Mouse (Mus musculus): ENCODE measurements around the gene Tle6. TPM values are rescaled to one million over a fixed set of nuclear protein-coding genes. Genes with fewer than 3 reads are reported as not detected.

The Tle6 gene
- total and polyA plus RNA-seq, 3 experiments = 17.5 to 49.5 (median 44.3) TPM

GRCm38 (mm10) chr10:81542727-81543460 lies 58.0 kb downstream of the Tle6 start:
- Histone ChIP-seq H3K36me3 (replicated peaks) (peaks cover 59% of the 10 kb centered on the region), H3K9me3 (replicated peaks) (no peaks in the 10 kb centered on the region), H3K27me3 (ENCODE audit: insufficient read depth, low read length) (no peaks in the 10 kb centered on the region), H3K4me3 (ENCODE audit: low read depth, low read length) (peak overlapping the region; percentile 93; the same call in 1 of the 2 replicates), H3K4me1 (ENCODE audit: insufficient read depth, low read depth, low read length) (peaks cover 83% of the 10 kb centered on the region)
- TF ChIP-seq CTCF (IDR thresholded peaks at IDR 0.05; ENCODE audit: low read depth, low read length) (no peak), TAL1 (conservative IDR thresholded peaks at IDR 0.05; ENCODE audit: low read depth, low read length) (no peak), GATA1 (IDR thresholded peaks at IDR 0.05; ENCODE audit: borderline replicate concordance, low read length) (no peak), GATA2 (IDR thresholded peaks at IDR 0.05; ENCODE audit: borderline replicate concordance, low read depth, low read length) (no peak), POLR2AphosphoS5 (IDR thresholded peaks at IDR 0.05; ENCODE audit: insufficient replicate concordance, low read depth, low read length) (no peak)
- DNase-seq (ENCODE audit: low spot score) (no peak), ATAC-seq (ENCODE audit: extremely low read depth, insufficient number of reproducible peaks, low FRiP score, poor library complexity, severe bottlenecking) (no peak)

GRCm38 (mm10) chr10:81541803-81542202 lies 59.1 kb downstream of the Tle6 start:
- H3K4me3 ChIP-seq (ENCODE audit: low read depth, low read length) = no peak overlapping the region
- ATAC-seq (ENCODE audit: extremely low read depth, insufficient number of reproducible peaks, low FRiP score, poor library complexity, severe bottlenecking) (no peak), DNase-seq (ENCODE audit: low spot score) (no peak)
- no peaks in the 10 kb centered on the region for H3K27me3 ChIP-seq (ENCODE audit: insufficient read depth, low read length)
- TF ChIP-seq CTCF (IDR thresholded peaks at IDR 0.05; ENCODE audit: low read depth, low read length) (no peak), TAL1 (conservative IDR thresholded peaks at IDR 0.05; ENCODE audit: low read depth, low read length) (no peak), GATA2 (IDR thresholded peaks at IDR 0.05; ENCODE audit: borderline replicate concordance, low read depth, low read length) (no peak), POLR2AphosphoS5 (IDR thresholded peaks at IDR 0.05; ENCODE audit: insufficient replicate concordance, low read depth, low read length) (no peak), GATA1 (IDR thresholded peaks at IDR 0.05; ENCODE audit: borderline replicate concordance, low read length) (no peak)
- peaks cover 70% of the 10 kb centered on the region for H3K36me3 ChIP-seq (replicated peaks)
- no peaks in the 10 kb centered on the region for H3K9me3 ChIP-seq (replicated peaks)
- H3K4me1 ChIP-seq (ENCODE audit: insufficient read depth, low read depth, low read length) = peaks cover 87% of the 10 kb centered on the region

GRCm38 (mm10) chr10:81541363-81541762 lies 59.5 kb downstream of the Tle6 start:
- no peak for DNase-seq (ENCODE audit: low spot score)
- Histone ChIP-seq H3K4me3 (ENCODE audit: low read depth, low read length) (no peak overlapping the region), H3K9me3 (replicated peaks) (no peaks in the 10 kb centered on the region), H3K36me3 (replicated peaks) (peaks cover 72% of the 10 kb centered on the region), H3K27me3 (ENCODE audit: insufficient read depth, low read length) (no peaks in the 10 kb centered on the region), H3K4me1 (ENCODE audit: insufficient read depth, low read depth, low read length) (peaks cover 83% of the 10 kb centered on the region)
- no peak for ATAC-seq (ENCODE audit: extremely low read depth, insufficient number of reproducible peaks, low FRiP score, poor library complexity, severe bottlenecking)
- TF ChIP-seq TAL1 (conservative IDR thresholded peaks at IDR 0.05; ENCODE audit: low read depth, low read length) (no peak), GATA2 (IDR thresholded peaks at IDR 0.05; ENCODE audit: borderline replicate concordance, low read depth, low read length) (no peak), GATA1 (IDR thresholded peaks at IDR 0.05; ENCODE audit: borderline replicate concordance, low read length) (no peak), CTCF (IDR thresholded peaks at IDR 0.05; ENCODE audit: low read depth, low read length) (no peak), POLR2AphosphoS5 (IDR thresholded peaks at IDR 0.05; ENCODE audit: insufficient replicate concordance, low read depth, low read length) (no peak)

Other genes starting within 250 kb of the Tle6 start
Only the 20 nearest of the 22 such genes appear.
- 29.7 and 65.2 TPM in 2 replicates for gene Fzr1, start 222.6 kb downstream of the Tle6 start, total RNA-seq (2014; fragmentation: Nextera tagmentation)
- gene Fzr1, start 222.6 kb downstream of the Tle6 start, total RNA-seq (2017) = 15.8 and 22.8 TPM in 2 replicates
- gene Fzr1, start 222.6 kb downstream of the Tle6 start, polyA plus RNA-seq (2012) = 88.9 and 96.2 TPM in 2 replicates
- 9.6 and 11.9 TPM in 2 replicates for gene Dohh, start 216.6 kb downstream of the Tle6 start, total RNA-seq (2014; fragmentation: Nextera tagmentation)
- 60.4 and 69.7 TPM in 2 replicates for gene Dohh, start 216.6 kb downstream of the Tle6 start, total RNA-seq (2017)
- gene Dohh, start 216.6 kb downstream of the Tle6 start, polyA plus RNA-seq (2012) = 186 and 220 TPM in 2 replicates
- 1.1 TPM in 1 of 2 replicates, not detected in the other for gene Gm48551, start 216.6 kb downstream of the Tle6 start, total RNA-seq (2014; fragmentation: Nextera tagmentation)
- gene Gm48551, start 216.6 kb downstream of the Tle6 start, total RNA-seq (2017) = 2.6 and 4.1 TPM in 2 replicates
- gene Gm48551, start 216.6 kb downstream of the Tle6 start, polyA plus RNA-seq (2012) = 0.72 and 1.3 TPM in 2 replicates
- 1.2 and 3.1 TPM in 2 replicates for gene Gm48552, start 212.1 kb downstream of the Tle6 start, total RNA-seq (2014; fragmentation: Nextera tagmentation)
- 0.38 and 0.93 TPM in 2 replicates for gene Gm48552, start 212.1 kb downstream of the Tle6 start, total RNA-seq (2017)
- gene Gm48552, start 212.1 kb downstream of the Tle6 start, polyA plus RNA-seq (2012) = 7.2 and 7.4 TPM in 2 replicates
- gene Smim24, start 208.0 kb downstream of the Tle6 start, total RNA-seq (2014; fragmentation: Nextera tagmentation) = 6.5 and 13.8 TPM in 2 replicates
- gene Smim24, start 208.0 kb downstream of the Tle6 start, total RNA-seq (2017) = 1.9 and 3.5 TPM in 2 replicates
- gene Smim24, start 208.0 kb downstream of the Tle6 start, polyA plus RNA-seq (2012) = 1.6 and 1.8 TPM in 2 replicates
- gene Nfic, start 145.4 kb downstream of the Tle6 start, total RNA-seq (2014; fragmentation: Nextera tagmentation) = 6.9 and 9.5 TPM in 2 replicates
- gene Nfic, start 145.4 kb downstream of the Tle6 start, total RNA-seq (2017) = 0.52 and 0.66 TPM in 2 replicates
- 16.1 and 19.3 TPM in 2 replicates for gene Nfic, start 145.4 kb downstream of the Tle6 start, polyA plus RNA-seq (2012)
- gene Celf5, start 118.4 kb downstream of the Tle6 start, total RNA-seq (2014; fragmentation: Nextera tagmentation) = not detected in 2 replicates
- gene Celf5, start 118.4 kb downstream of the Tle6 start, total RNA-seq (2017) = 0.05 and 0.06 TPM in 2 replicates
- gene Celf5, start 118.4 kb downstream of the Tle6 start, polyA plus RNA-seq (2012) = 0.05 and 0.09 TPM in 2 replicates
- gene Ncln, start 104.7 kb downstream of the Tle6 start, total RNA-seq (2014; fragmentation: Nextera tagmentation) = 58.2 and 72.3 TPM in 2 replicates
- 35.5 and 50.1 TPM in 2 replicates for gene Ncln, start 104.7 kb downstream of the Tle6 start, total RNA-seq (2017)
- 154 and 179 TPM in 2 replicates for gene Ncln, start 104.7 kb downstream of the Tle6 start, polyA plus RNA-seq (2012)
- gene S1pr4, start 100.9 kb downstream of the Tle6 start, total RNA-seq (2014; fragmentation: Nextera tagmentation) = not detected in 2 replicates
- gene S1pr4, start 100.9 kb downstream of the Tle6 start, total RNA-seq (2017) = 1.6 and 1.9 TPM in 2 replicates
- gene S1pr4, start 100.9 kb downstream of the Tle6 start, polyA plus RNA-seq (2012) = 0.75 and 1.00 TPM in 2 replicates
- gene Gna15, start 76.8 kb downstream of the Tle6 start, total RNA-seq (2014; fragmentation: Nextera tagmentation) = 20.9 and 22.5 TPM in 2 replicates
- 20.1 and 21.5 TPM in 2 replicates for gene Gna15, start 76.8 kb downstream of the Tle6 start, total RNA-seq (2017)
- 16.5 TPM in 2 replicates for gene Gna15, start 76.8 kb downstream of the Tle6 start, polyA plus RNA-seq (2012)
- gene Gna11, start 55.9 kb downstream of the Tle6 start, total RNA-seq (2014; fragmentation: Nextera tagmentation) = 6.4 and 6.5 TPM in 2 replicates
- 8.4 and 9.7 TPM in 2 replicates for gene Gna11, start 55.9 kb downstream of the Tle6 start, total RNA-seq (2017)
- gene Gna11, start 55.9 kb downstream of the Tle6 start, polyA plus RNA-seq (2012) = 13.0 and 14.0 TPM in 2 replicates
- gene Aes, start 41.6 kb downstream of the Tle6 start, total RNA-seq (2014; fragmentation: Nextera tagmentation) = 396 and 400 TPM in 2 replicates
- 182 and 238 TPM in 2 replicates for gene Aes, start 41.6 kb downstream of the Tle6 start, total RNA-seq (2017)
- gene Aes, start 41.6 kb downstream of the Tle6 start, polyA plus RNA-seq (2012) = 1,535 and 1,925 TPM in 2 replicates
- 0.45 and 1.8 TPM in 2 replicates for gene Tle2, start 26.5 kb downstream of the Tle6 start, total RNA-seq (2014; fragmentation: Nextera tagmentation)
- 1.5 and 2.5 TPM in 2 replicates for gene Tle2, start 26.5 kb downstream of the Tle6 start, total RNA-seq (2017)
- 3.3 and 3.6 TPM in 2 replicates for gene Tle2, start 26.5 kb downstream of the Tle6 start, polyA plus RNA-seq (2012)
- 6.7 and 6.8 TPM in 2 replicates for gene BC025920, start 5.2 kb upstream of the Tle6 start, total RNA-seq (2014; fragmentation: Nextera tagmentation)
- gene BC025920, start 5.2 kb upstream of the Tle6 start, total RNA-seq (2017) = 3.3 and 4.3 TPM in 2 replicates
- 0.40 and 0.50 TPM in 2 replicates for gene BC025920, start 5.2 kb upstream of the Tle6 start, polyA plus RNA-seq (2012)
- gene Sirt6, start 26.7 kb upstream of the Tle6 start, total RNA-seq (2014; fragmentation: Nextera tagmentation) = 35.9 and 61.0 TPM in 2 replicates
- gene Sirt6, start 26.7 kb upstream of the Tle6 start, total RNA-seq (2017) = 6.0 and 6.6 TPM in 2 replicates
- gene Sirt6, start 26.7 kb upstream of the Tle6 start, polyA plus RNA-seq (2012) = 136 and 158 TPM in 2 replicates
- gene Ankrd24, start 27.5 kb upstream of the Tle6 start, total RNA-seq (2014; fragmentation: Nextera tagmentation) = 13.8 and 16.3 TPM in 2 replicates
- 13.4 and 14.3 TPM in 2 replicates for gene Ankrd24, start 27.5 kb upstream of the Tle6 start, total RNA-seq (2017)
- gene Ankrd24, start 27.5 kb upstream of the Tle6 start, polyA plus RNA-seq (2012) = 9.8 and 12.7 TPM in 2 replicates
- gene Gm10778, start 48.0 kb upstream of the Tle6 start, total RNA-seq (2014; fragmentation: Nextera tagmentation) = 11.1 and 11.8 TPM in 2 replicates
- 6.0 and 7.9 TPM in 2 replicates for gene Gm10778, start 48.0 kb upstream of the Tle6 start, total RNA-seq (2017)
- 0.10 and 0.34 TPM in 2 replicates for gene Gm10778, start 48.0 kb upstream of the Tle6 start, polyA plus RNA-seq (2012)
- gene Zfp433, start 103.8 kb upstream of the Tle6 start, total RNA-seq (2014; fragmentation: Nextera tagmentation) = 16.3 and 17.2 TPM in 2 replicates
- 15.8 and 16.4 TPM in 2 replicates for gene Zfp433, start 103.8 kb upstream of the Tle6 start, total RNA-seq (2017)
- gene Zfp433, start 103.8 kb upstream of the Tle6 start, polyA plus RNA-seq (2012) = 0.31 and 0.87 TPM in 2 replicates
- gene Gm3055, start 170.1 kb upstream of the Tle6 start, total RNA-seq (2014; fragmentation: Nextera tagmentation) = 4.8 and 11.8 TPM in 2 replicates
- gene Gm3055, start 170.1 kb upstream of the Tle6 start, total RNA-seq (2017) = 5.5 and 7.1 TPM in 2 replicates
- not detected in 2 replicates for gene Gm3055, start 170.1 kb upstream of the Tle6 start, polyA plus RNA-seq (2012)
- 5.8 and 7.0 TPM in 2 replicates for gene Gm4767, start 211.1 kb upstream of the Tle6 start, total RNA-seq (2014; fragmentation: Nextera tagmentation)
- gene Gm4767, start 211.1 kb upstream of the Tle6 start, total RNA-seq (2017) = 1.5 and 2.0 TPM in 2 replicates
- not detected in 2 replicates for gene Gm4767, start 211.1 kb upstream of the Tle6 start, polyA plus RNA-seq (2012)